Comparison of ENCODE assay signal across 8 mouse cellular contexts in genomic region chr3:52180306-52180705, GRCm38 (mm10).
DNase-seq lines count a peak whose midpoint lies in the region; ATAC-seq lines count a peak whose summit lies in the region.

No protein-coding gene starts in this region.

- H3K27me3 ChIP-seq in kidney, embryonic 15.5 days = no peaks in the 10 kb centered on the region
- H3K27me3 ChIP-seq in heart, embryonic 11.5 days (ENCODE audit: control insufficient read depth, insufficient read depth, low read length) = no peaks in the 10 kb centered on the region
- no peaks in the 10 kb centered on the region for H3K27me3 ChIP-seq in limb, embryonic 11.5 days (ENCODE audit: control insufficient read depth, insufficient read depth, low read length)
- no peaks in the 10 kb centered on the region for H3K27me3 ChIP-seq in neural tube, embryonic 12.5 days (replicated peaks)

- peak overlapping the region; percentile 92 for H3K27ac ChIP-seq in kidney, embryonic 15.5 days
- H3K27ac ChIP-seq in heart, embryonic 11.5 days (ENCODE audit: low read depth, low read length) = peak overlapping the region; percentile 85
- H3K27ac ChIP-seq in limb, embryonic 11.5 days (replicated peaks; ENCODE audit: low read depth, low read length) = peak overlapping the region; percentile 98
- peak overlapping the region; percentile 90 for H3K27ac ChIP-seq in neural tube, embryonic 12.5 days

- H3K9ac ChIP-seq in kidney, embryonic 15.5 days = no peak overlapping the region
- peak overlapping the region; percentile 67 for H3K9ac ChIP-seq in heart, embryonic 11.5 days (ENCODE audit: low read depth, low read length)
- H3K9ac ChIP-seq in limb, embryonic 11.5 days (ENCODE audit: low read length) = no peak overlapping the region; the same call in 1 of the 2 replicates
- no peak overlapping the region for H3K9ac ChIP-seq in neural tube, embryonic 12.5 days

- H3K4me2 ChIP-seq in kidney, embryonic 15.5 days = 0 out of 2 replicates have a peak overlapping the region, but pooled peaks have one; percentile 1
- H3K4me2 ChIP-seq in heart, embryonic 11.5 days = peak overlapping the region; percentile 37
- no peak overlapping the region for H3K4me2 ChIP-seq in limb, embryonic 11.5 days (ENCODE audit: low read depth, severe bottlenecking)
- peak overlapping the region; percentile 41 for H3K4me2 ChIP-seq in neural tube, embryonic 12.5 days (replicated peaks)

- 48% methylated on average over 8 of the region's 8 CpGs for WGBS in kidney, embryonic 15.5 days
- WGBS in heart, embryonic 11.5 days (ENCODE audit: insufficient replicate concordance) = 49% methylated on average over 8 of the region's 8 CpGs
- 40% methylated on average over 8 of the region's 8 CpGs for WGBS in limb, embryonic 11.5 days
- 18% methylated on average over 8 of the region's 8 CpGs for WGBS in neural tube, embryonic 12.5 days

- no peaks in the 10 kb centered on the region for H3K36me3 ChIP-seq in kidney, embryonic 15.5 days
- H3K36me3 ChIP-seq in heart, embryonic 11.5 days (ENCODE audit: control insufficient read depth, insufficient read depth, low read length) = no peaks in the 10 kb centered on the region
- no peaks in the 10 kb centered on the region for H3K36me3 ChIP-seq in limb, embryonic 11.5 days (ENCODE audit: control insufficient read depth, insufficient read depth, low read length)
- H3K36me3 ChIP-seq in neural tube, embryonic 12.5 days = no peaks in the 10 kb centered on the region

- DNase-seq in kidney, adult 8-10 months = no peak
- peak; percentile 55 for DNase-seq in limb, embryonic 11.5 days (ENCODE audit: low spot score)
- no peak for DNase-seq in spleen, postnatal 14 days (ENCODE audit: low spot score in 2 of 2)
- no peak for DNase-seq in layer of hippocampus, postnatal 14 days (ENCODE audit: low spot score in 2 of 2)

- H3K9me3 ChIP-seq in kidney, embryonic 15.5 days (replicated peaks) = no peaks in the 10 kb centered on the region
- H3K9me3 ChIP-seq in heart, embryonic 11.5 days (replicated peaks; ENCODE audit: control insufficient read depth, low read length) = no peaks in the 10 kb centered on the region
- H3K9me3 ChIP-seq in limb, embryonic 11.5 days (ENCODE audit: control insufficient read depth, low read length) = no peaks in the 10 kb centered on the region
- no peaks in the 10 kb centered on the region for H3K9me3 ChIP-seq in neural tube, embryonic 12.5 days

- H3K4me3 ChIP-seq in kidney, embryonic 15.5 days (replicated peaks) = no peak overlapping the region
- no peak overlapping the region for H3K4me3 ChIP-seq in heart, embryonic 11.5 days (ENCODE audit: low read depth, low read length)
- H3K4me3 ChIP-seq in limb, embryonic 11.5 days (ENCODE audit: low read depth, low read length) = no peak overlapping the region
- H3K4me3 ChIP-seq in neural tube, embryonic 12.5 days = no peak overlapping the region

- peaks cover 42% of the 10 kb centered on the region for H3K4me1 ChIP-seq in kidney, embryonic 15.5 days
- H3K4me1 ChIP-seq in heart, embryonic 11.5 days (ENCODE audit: control insufficient read depth, insufficient read depth, low read length) = peaks cover 30% of the 10 kb centered on the region
- H3K4me1 ChIP-seq in limb, embryonic 11.5 days (ENCODE audit: control insufficient read depth, insufficient read depth, low read length) = peaks cover 32% of the 10 kb centered on the region
- peaks cover 44% of the 10 kb centered on the region for H3K4me1 ChIP-seq in neural tube, embryonic 12.5 days

- no peak for ATAC-seq in kidney, embryonic 15.5 days (replicated peaks; ENCODE audit: low FRiP score)
- no peak; the same call in 1 of the 2 replicates for ATAC-seq in heart, embryonic 11.5 days (replicated peaks; ENCODE audit: insufficient number of reproducible peaks, low FRiP score, low TSS enrichment)
- ATAC-seq in limb, embryonic 11.5 days (ENCODE audit: insufficient number of reproducible peaks, low FRiP score, low TSS enrichment, low read depth) = peak; percentile 10; the same call in 1 of the 2 replicates
- peak; percentile 45 for ATAC-seq in neural tube, embryonic 12.5 days (ENCODE audit: low FRiP score, low read depth)
- ATAC-seq in frontal cortex, adult (ENCODE audit: low TSS enrichment) = no peak

Comparison
In these comparisons a context has a peak if more than half of its experiments do, and no peak if none do; other contexts are left out.
1. ATAC-seq: peak in limb, embryonic 11.5 days (single experiment) and neural tube, embryonic 12.5 days (single experiment); none in kidney, embryonic 15.5 days (single experiment), heart, embryonic 11.5 days (single experiment) and frontal cortex, adult (single experiment).
2. Peak in every context shown above with its lines, with median percentiles within 50 percentile points of each other: H3K27ac ChIP-seq.